Mouse (Mus musculus) hindbrain, embryonic 13.5 days (tissue): ENCODE data around the gene Rfc4. TPM values are rescaled to one million over a fixed set of nuclear protein-coding genes. Genes with fewer than 3 reads are reported as not detected.

Source experiments
- ATAC-seq: fragments of 200-750 bp; cut with Nextera tagmentation; 2 replicates; pipeline ENCODE4 v1.8.0; 2017; ENCODE audit warnings: moderate TSS enrichment; ENCODE audit not compliant: low FRiP score
- H3K27ac ChIP-seq: fragments of 300-500 bp; sonication (generic); 2 replicates; pipeline ENCODE4 v1.5.1; 2015; ENCODE audit warnings: inconsistent platforms, mild to moderate bottlenecking, moderate library complexity
- H3K27me3 ChIP-seq: fragments of 300-500 bp; sonication (generic); 2 replicates; pipeline ENCODE4 v1.6.1; 2015; ENCODE audit warnings: mild to moderate bottlenecking, inconsistent platforms
- H3K36me3 ChIP-seq: fragments of 300-500 bp; sonication (generic); 2 replicates; pipeline ENCODE4 v1.6.1; 2015; ENCODE audit warnings: mild to moderate bottlenecking, inconsistent platforms
- H3K4me1 ChIP-seq: fragments of 300-500 bp; sonication (generic); replicated peaks from 2 replicates; pipeline ENCODE4 v1.6.1; 2015; ENCODE audit warnings: inconsistent platforms
- H3K4me2 ChIP-seq: fragments of 300-500 bp; sonication (generic); 2 replicates; pipeline ENCODE4 v1.6.1; 2015; ENCODE audit warnings: inconsistent platforms, mild to moderate bottlenecking, moderate library complexity
- H3K4me3 ChIP-seq: fragments of 300-500 bp; sonication (generic); 2 replicates; pipeline ENCODE4 v1.5.1; 2015; ENCODE audit warnings: mild to moderate bottlenecking, inconsistent platforms
- H3K9ac ChIP-seq: fragments of 300-500 bp; sonication (generic); 2 replicates; pipeline ENCODE4 v1.6.1; 2015; ENCODE audit warnings: mild to moderate bottlenecking, inconsistent platforms
- H3K9me3 ChIP-seq: fragments of 300-500 bp; sonication (generic); 2 replicates; pipeline ENCODE4 v1.6.1; 2016; ENCODE audit warnings: inconsistent platforms
- WGBS: fragments of 180-500 bp; shearing (Covaris S2); methylation state at CpG from one replicate; pipeline ENCODE4 v1.1.7; 2015; 5-methylcytosine and 5-hydroxymethylcytosine counted together
- polyA plus RNA-seq: library from polyadenylated mRNA; unstranded; fragments of >200 nt; fragmentation: Nextera tagmentation; extraction: Ambion mirVana; gene quantifications from 2 replicates; pipeline ENCODE4 v1.2.1, GENCODE M21; 2015

Gene Rfc4
- polyA plus RNA-seq, 1 experiment from 2014 or later: 57.9 TPM

- peaks cover 16% of the 10 kb centered on the region for H3K36me3 ChIP-seq
- peak overlapping the region; percentile 91 for H3K9ac ChIP-seq
- WGBS: under 1% methylated on average over 4 of the region's 4 CpGs
- peaks cover 31% of the 10 kb centered on the region for H3K4me1 ChIP-seq
- H3K27ac ChIP-seq: peak overlapping the region; percentile 99
- no peaks in the 10 kb centered on the region for H3K27me3 ChIP-seq
- no peaks in the 10 kb centered on the region for H3K9me3 ChIP-seq
- ATAC-seq: no peak; the same call in 1 of the 2 replicates
- H3K4me2 ChIP-seq: peak overlapping the region; percentile 94
- H3K4me3 ChIP-seq: peak overlapping the region; percentile 72
Measured at GRCm38 (mm10) chr16:23127311-23127672, 245 bp downstream of the Rfc4 start.

DNA sequence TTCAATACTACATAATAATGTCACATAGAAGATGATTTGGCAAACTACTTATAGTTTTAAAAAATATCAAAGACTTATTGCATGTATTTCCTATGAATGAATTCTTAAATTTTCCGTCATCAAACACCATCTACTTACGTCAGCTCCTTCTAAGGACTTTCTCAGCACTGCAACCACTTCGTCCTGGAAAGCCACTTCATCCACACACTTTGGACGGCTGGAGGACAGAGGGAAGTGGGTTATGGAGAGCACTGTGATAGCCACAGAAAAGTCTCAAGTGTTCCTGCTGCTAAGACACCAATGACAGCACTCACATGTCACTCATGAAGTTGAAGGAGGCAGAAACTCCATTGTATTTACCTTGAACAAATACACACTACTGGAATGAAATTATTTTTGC is 3.1 kb downstream of the Rfc4 start:
- H3K4me2 ChIP-seq: no peak overlapping the region
- no peak for ATAC-seq
- WGBS: 91% methylated on average over 4 of the region's 4 CpGs
- no peak overlapping the region for H3K4me3 ChIP-seq
- peaks cover 33% of the 10 kb centered on the region for H3K36me3 ChIP-seq
- H3K4me1 ChIP-seq: peaks cover 23% of the 10 kb centered on the region
- H3K9me3 ChIP-seq: no peaks in the 10 kb centered on the region
- H3K9ac ChIP-seq: no peak overlapping the region
- no peaks in the 10 kb centered on the region for H3K27me3 ChIP-seq
- no peak overlapping the region for H3K27ac ChIP-seq

DNA sequence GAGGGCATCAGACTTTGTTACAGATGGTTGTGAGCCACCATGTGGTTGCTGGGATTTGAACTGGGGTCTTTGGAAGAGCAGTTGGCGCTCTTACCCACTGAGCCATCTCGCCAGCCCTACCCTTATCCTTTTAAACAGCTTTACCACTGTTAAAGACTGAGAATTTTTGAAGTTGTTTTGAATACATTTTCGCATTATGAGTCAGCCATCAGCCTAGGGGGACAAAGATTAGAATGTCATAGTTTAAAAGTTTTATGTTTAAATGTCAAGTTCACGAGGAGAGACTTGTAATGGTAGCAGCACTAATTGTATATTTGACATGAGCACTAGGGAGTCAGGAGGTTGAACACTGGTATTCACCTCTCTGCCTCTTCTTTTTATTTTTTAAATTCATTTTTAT is 4.4 kb downstream of the Rfc4 start:
- Histone ChIP-seq H3K4me3 (no peak overlapping the region), H3K4me2 (no peak overlapping the region), H3K36me3 (peaks cover 39% of the 10 kb centered on the region), H3K9me3 (no peaks in the 10 kb centered on the region), H3K9ac (no peak overlapping the region), H3K27me3 (no peaks in the 10 kb centered on the region), H3K4me1 (peaks cover 10% of the 10 kb centered on the region), H3K27ac (no peak overlapping the region)
- 96% methylated on average over 4 of the region's 4 CpGs for WGBS
- ATAC-seq: no peak

GRCm38 (mm10) chr16:23122446-23122845 is 5.1 kb downstream of the Rfc4 start:
- no peak overlapping the region for H3K9ac ChIP-seq
- peaks cover 42% of the 10 kb centered on the region for H3K36me3 ChIP-seq
- H3K27ac ChIP-seq: no peak overlapping the region
- no peaks in the 10 kb centered on the region for H3K9me3 ChIP-seq
- no peaks in the 10 kb centered on the region for H3K27me3 ChIP-seq
- no peak overlapping the region for H3K4me2 ChIP-seq
- ATAC-seq: no peak
- WGBS: 97% methylated on average over 3 of the region's 3 CpGs
- no peak overlapping the region for H3K4me3 ChIP-seq
- peaks cover 10% of the 10 kb centered on the region for H3K4me1 ChIP-seq

GRCm38 (mm10) chr16:23117173-23117572 is 10.4 kb downstream of the Rfc4 start:
- Histone ChIP-seq H3K4me2 (no peak overlapping the region), H3K4me1 (peaks cover 2% of the 10 kb centered on the region; the same call in 1 of the 2 replicates), H3K9ac (no peak overlapping the region), H3K27me3 (no peaks in the 10 kb centered on the region), H3K27ac (no peak overlapping the region), H3K4me3 (no peak overlapping the region), H3K36me3 (peaks cover 53% of the 10 kb centered on the region), H3K9me3 (no peaks in the 10 kb centered on the region)
- no peak for ATAC-seq
- WGBS: 63% methylated on average over 4 of the region's 4 CpGs

DNA sequence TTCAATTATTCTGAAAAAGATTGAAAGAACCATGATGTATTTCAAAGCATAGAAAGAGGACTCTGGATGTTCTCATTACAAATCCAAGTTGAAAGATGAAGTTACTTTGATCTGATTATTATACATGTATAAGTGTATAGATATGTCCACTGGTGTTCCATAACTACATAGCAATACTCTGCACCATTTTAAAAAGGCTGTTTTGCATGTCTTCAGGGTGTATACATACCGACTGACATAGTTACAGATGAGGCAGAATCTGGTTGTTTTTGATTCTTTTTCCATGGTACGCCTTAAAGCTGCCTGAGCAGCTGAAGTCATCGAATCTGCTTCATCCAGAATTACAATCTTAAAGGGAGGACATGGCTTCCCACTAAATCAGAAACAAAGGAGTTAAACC is 12.1 kb downstream of the Rfc4 start:
- Histone ChIP-seq H3K4me3 (no peak overlapping the region), H3K27me3 (no peaks in the 10 kb centered on the region), H3K4me2 (no peak overlapping the region), H3K9ac (no peak overlapping the region), H3K4me1 (peaks cover 14% of the 10 kb centered on the region), H3K9me3 (no peaks in the 10 kb centered on the region), H3K36me3 (peaks cover 57% of the 10 kb centered on the region), H3K27ac (no peak overlapping the region)
- 78% methylated on average over 3 of the region's 3 CpGs for WGBS
- ATAC-seq: no peak

GRCm38 (mm10) chr16:23114339-23115171 is 13.0 kb downstream of the Rfc4 start:
- ATAC-seq: peak; percentile 43; the same call in 1 of the 2 replicates
- H3K27me3 ChIP-seq: no peaks in the 10 kb centered on the region
- no peaks in the 10 kb centered on the region for H3K9me3 ChIP-seq
- H3K4me2 ChIP-seq: no peak overlapping the region
- H3K4me3 ChIP-seq: no peak overlapping the region
- 72% methylated on average over 5 of the region's 5 CpGs for WGBS
- H3K36me3 ChIP-seq: peaks cover 62% of the 10 kb centered on the region
- peaks cover 23% of the 10 kb centered on the region for H3K4me1 ChIP-seq
- H3K9ac ChIP-seq: no peak overlapping the region
- H3K27ac ChIP-seq: no peak overlapping the region

GRCm38 (mm10) chr16:23113903-23114302 is 13.6 kb downstream of the Rfc4 start:
- ATAC-seq: no peak
- Histone ChIP-seq H3K4me3 (no peak overlapping the region), H3K9me3 (no peaks in the 10 kb centered on the region), H3K4me1 (peaks cover 30% of the 10 kb centered on the region), H3K36me3 (peaks cover 63% of the 10 kb centered on the region), H3K4me2 (no peak overlapping the region), H3K27me3 (no peaks in the 10 kb centered on the region), H3K9ac (no peak overlapping the region), H3K27ac (no peak overlapping the region)

DNA sequence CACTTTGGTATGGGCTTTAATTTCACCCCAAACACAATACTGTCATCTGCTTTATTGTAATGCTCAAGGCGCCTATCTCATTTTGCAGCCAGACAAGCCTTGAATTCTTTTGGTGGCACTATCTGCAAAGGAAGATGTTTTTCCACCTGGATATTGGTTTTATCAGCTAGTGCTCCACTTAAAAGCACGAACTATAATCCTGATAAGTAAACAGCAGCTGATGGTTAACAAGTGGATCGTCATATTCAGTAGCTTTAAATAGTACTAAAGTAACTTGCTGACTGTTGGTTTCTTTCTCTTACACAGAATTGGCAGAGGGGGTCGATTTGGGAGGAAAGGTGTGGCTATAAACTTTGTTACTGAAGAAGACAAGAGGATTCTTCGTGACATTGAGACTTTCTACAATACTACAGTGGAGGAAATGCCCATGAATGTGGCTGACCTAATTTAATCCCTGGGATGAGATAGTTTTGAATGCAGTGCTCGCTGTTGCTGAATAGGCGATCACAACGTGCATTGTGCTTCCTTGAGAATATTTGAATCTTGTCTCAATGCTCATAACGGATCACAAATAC is 14.6 kb downstream of the Rfc4 start:
- no peaks in the 10 kb centered on the region for H3K9me3 ChIP-seq
- peaks cover 33% of the 10 kb centered on the region for H3K4me1 ChIP-seq
- H3K36me3 ChIP-seq: peaks cover 63% of the 10 kb centered on the region
- no peak overlapping the region for H3K4me3 ChIP-seq
- H3K4me2 ChIP-seq: no peak overlapping the region
- no peak overlapping the region for H3K9ac ChIP-seq
- H3K27me3 ChIP-seq: no peaks in the 10 kb centered on the region
- no peak overlapping the region for H3K27ac ChIP-seq
- ATAC-seq: no peak
- WGBS: 59% methylated on average over 9 of the region's 9 CpGs

DNA sequence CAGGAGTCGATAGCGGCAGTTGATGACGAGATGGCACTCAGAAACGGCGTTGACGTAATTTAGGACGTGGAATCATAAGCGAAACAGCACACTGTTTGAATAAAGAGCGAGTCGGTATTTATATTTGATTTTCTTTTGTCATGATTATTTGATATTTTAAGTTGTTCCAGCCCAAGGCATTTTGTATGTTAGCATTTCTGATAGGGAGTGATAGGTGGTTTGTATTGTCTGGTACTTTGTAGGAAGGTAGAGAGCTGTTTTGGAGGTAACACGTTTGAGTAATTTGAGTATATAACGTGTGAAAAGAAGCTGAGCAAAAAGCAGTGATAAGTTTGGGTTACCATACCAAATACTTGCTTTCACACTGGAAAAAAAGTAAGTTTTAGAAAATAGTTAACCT is 15.2 kb downstream of the Rfc4 start:
- no peak overlapping the region for H3K4me2 ChIP-seq
- H3K4me3 ChIP-seq: no peak overlapping the region
- H3K9ac ChIP-seq: no peak overlapping the region
- no peaks in the 10 kb centered on the region for H3K27me3 ChIP-seq
- peaks cover 33% of the 10 kb centered on the region for H3K4me1 ChIP-seq
- WGBS: 84% methylated on average over 12 of the region's 12 CpGs
- no peaks in the 10 kb centered on the region for H3K9me3 ChIP-seq
- H3K27ac ChIP-seq: no peak overlapping the region
- ATAC-seq: no peak
- peaks cover 62% of the 10 kb centered on the region for H3K36me3 ChIP-seq

DNA sequence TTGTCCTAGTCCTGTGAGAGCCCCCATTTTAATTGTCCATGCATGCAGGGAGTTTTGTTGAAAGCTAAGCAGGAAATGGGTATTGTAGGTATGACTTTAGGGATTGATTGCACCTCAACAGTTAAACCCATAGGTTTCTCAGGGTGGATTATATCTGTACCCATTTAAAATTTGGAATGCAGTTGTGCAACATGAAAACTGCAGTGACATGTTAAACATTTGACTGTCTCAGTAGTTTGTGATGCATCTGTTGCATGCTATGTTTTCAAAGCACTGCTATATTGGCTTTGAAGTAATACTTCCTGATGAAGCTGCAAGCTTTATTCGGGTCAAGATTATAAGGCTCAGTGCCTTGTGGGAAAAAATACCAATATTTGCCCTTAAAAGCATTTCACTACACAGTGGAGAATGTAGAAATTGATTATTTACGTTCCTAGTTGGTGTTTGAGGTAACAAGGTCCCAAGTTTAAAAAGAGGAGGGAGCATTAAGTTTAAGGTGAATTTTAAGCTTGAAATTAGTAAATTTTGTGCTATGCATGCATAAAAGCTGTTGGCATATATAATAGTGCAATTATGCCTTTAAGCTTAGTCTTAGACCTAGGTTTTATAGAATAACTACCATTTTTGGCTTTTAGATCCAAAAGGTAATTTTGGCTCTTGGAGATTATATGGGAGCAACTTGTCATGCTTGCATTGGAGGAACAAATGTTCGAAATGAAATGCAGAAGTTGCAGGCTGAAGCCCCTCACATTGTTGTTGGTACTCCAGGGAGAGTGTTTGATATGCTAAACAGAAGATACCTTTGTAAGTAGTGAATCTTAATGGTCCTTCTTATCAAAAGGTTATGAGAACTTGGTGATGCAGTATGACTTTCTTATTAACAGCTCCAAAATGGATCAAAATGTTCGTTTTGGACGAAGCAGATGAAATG is 17.9 kb downstream of the Rfc4 start:
- H3K9ac ChIP-seq: peak overlapping the region; percentile 100
- peak overlapping the region; percentile 97 for H3K4me2 ChIP-seq
- H3K4me3 ChIP-seq: peak overlapping the region; percentile 99
- H3K27me3 ChIP-seq: no peaks in the 10 kb centered on the region
- no peak for ATAC-seq
- H3K27ac ChIP-seq: no peak overlapping the region
- H3K9me3 ChIP-seq: no peaks in the 10 kb centered on the region
- H3K36me3 ChIP-seq: peaks cover 53% of the 10 kb centered on the region
- peaks cover 33% of the 10 kb centered on the region for H3K4me1 ChIP-seq
- WGBS: 64% methylated on average over 5 of the region's 5 CpGs

DNA sequence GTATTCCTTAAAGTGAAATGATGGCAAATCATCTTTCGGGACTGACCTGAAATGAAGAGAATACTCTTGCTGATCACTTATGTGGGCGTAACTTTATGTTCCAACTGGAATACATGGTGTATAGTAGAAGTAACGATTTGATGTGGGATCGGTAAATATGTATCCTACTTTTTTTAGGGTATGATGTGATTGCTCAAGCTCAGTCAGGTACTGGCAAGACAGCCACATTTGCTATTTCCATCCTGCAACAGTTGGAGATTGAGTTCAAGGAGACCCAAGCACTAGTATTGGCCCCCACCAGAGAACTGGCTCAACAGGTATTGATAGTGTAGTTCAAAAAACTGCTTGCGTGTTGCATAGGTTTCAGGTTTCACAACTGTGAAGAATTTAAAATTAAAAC is 18.6 kb downstream of the Rfc4 start:
- H3K4me3 ChIP-seq: peak overlapping the region; percentile 99
- no peak for ATAC-seq

More for the DNA sequence above, 18.6 kb downstream of the Rfc4 start:
- Histone ChIP-seq H3K9me3 (no peaks in the 10 kb centered on the region), H3K4me2 (peak overlapping the region; percentile 97), H3K4me1 (peaks cover 33% of the 10 kb centered on the region), H3K27me3 (0 out of 2 replicates have a peak, but pooled peaks cover 1% of the 10 kb centered on the region), H3K9ac (peak overlapping the region; percentile 100), H3K36me3 (peaks cover 46% of the 10 kb centered on the region), H3K27ac (peak overlapping the region; percentile 99; the same call in 1 of the 2 replicates)
- 5% methylated on average over 5 of the region's 5 CpGs for WGBS
